Mouse (Mus musculus) heart, embryonic 10.5 days (tissue): ENCODE data around the gene Rxfp4. TPM values are rescaled to one million over a fixed set of nuclear protein-coding genes. Genes with fewer than 3 reads are reported as not detected.

Experiments used
- DNase-seq: peaks from one replicate; pipeline ENCODE4 v3.0.0-alpha.2; 2017; ENCODE audit warnings: low spot score
- H3K27ac ChIP-seq: fragments of 300-500 bp; sonication (generic); 2 replicates; pipeline ENCODE4 v1.5.1; 2016; ENCODE audit warnings: mild to moderate bottlenecking
- H3K27me3 ChIP-seq: fragments of 300-500 bp; sonication (generic); 2 replicates; pipeline ENCODE4 v1.6.1; 2016; ENCODE audit warnings: mild to moderate bottlenecking; ENCODE audit not compliant: poor library complexity, insufficient read depth, severe bottlenecking
- H3K36me3 ChIP-seq: fragments of 300-500 bp; sonication (generic); 2 replicates; pipeline ENCODE4 v1.6.1; 2016; ENCODE audit warnings: mild to moderate bottlenecking, moderate library complexity
- H3K4me1 ChIP-seq: fragments of 300-500 bp; sonication (generic); 2 replicates; pipeline ENCODE4 v1.6.1; 2016; ENCODE audit warnings: mild to moderate bottlenecking
- H3K4me3 ChIP-seq: fragments of 300-500 bp; sonication (generic); 2 replicates; pipeline ENCODE4 v1.5.1; 2016; ENCODE audit warnings: mild to moderate bottlenecking, moderate library complexity
- H3K9me3 ChIP-seq: fragments of 300-500 bp; sonication (generic); 2 replicates; pipeline ENCODE4 v1.6.1; 2016; ENCODE audit warnings: mild to moderate bottlenecking, moderate library complexity
- WGBS: fragments of 180-500 bp; shearing (Covaris S2); methylation state at CpG from one replicate; pipeline ENCODE4 v1.1.7; 2016; 5-methylcytosine and 5-hydroxymethylcytosine counted together
- polyA plus RNA-seq: library from polyadenylated mRNA; unstranded; fragments of >200 nt; fragmentation: Nextera tagmentation; extraction: Ambion mirVana; gene quantifications from 2 replicates; pipeline ENCODE4 v1.2.1, GENCODE M21; 2016

Gene Rxfp4
- polyA plus RNA-seq, 1 experiment from 2014 or later: not detected

DNA sequence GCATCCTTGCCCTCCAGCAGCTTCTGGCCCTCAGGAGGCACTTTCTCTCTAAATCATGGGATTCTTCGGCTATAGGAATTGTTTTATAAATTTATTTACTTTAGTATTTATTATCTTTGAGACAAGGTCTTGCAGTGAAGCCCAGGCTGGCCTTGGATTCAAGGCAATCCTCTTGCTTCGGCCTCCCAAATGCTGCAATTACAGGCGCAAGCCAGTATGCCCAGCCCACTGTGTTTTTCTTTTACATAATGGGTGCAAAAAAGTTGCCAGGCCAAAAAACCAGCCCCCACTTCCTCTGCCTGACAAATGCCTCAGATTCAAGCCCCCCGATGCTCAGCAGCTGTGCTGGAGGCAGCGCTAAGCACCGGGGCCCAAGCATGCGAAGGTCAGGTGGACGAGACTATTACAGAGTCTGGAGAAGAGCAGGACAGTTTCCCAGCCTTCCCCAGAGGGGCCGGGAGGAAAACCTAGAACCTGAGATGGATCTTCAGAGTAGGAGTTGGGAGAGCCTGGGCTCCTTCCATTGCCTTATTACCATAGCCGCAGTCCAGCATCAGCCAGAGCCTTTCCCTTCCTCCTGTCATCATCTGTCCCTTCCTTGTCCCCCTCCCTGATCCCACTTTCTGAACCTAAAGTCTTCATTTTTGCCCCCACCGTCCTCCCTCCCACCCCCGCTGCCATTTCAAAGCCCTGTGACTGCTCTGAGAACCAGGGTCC, 4.3 kb downstream of the Rxfp4 start:
- Histone ChIP-seq H3K4me1 (peaks cover 10% of the 10 kb centered on the region; the same call in 1 of the 2 replicates), H3K4me3 (no peak overlapping the region), H3K27me3 (no peaks in the 10 kb centered on the region), H3K9me3 (no peaks in the 10 kb centered on the region), H3K27ac (no peak overlapping the region), H3K36me3 (peaks cover 58% of the 10 kb centered on the region)
- DNase-seq: peak; percentile 73
- 81% methylated on average over 12 of the region's 12 CpGs for WGBS

DNA sequence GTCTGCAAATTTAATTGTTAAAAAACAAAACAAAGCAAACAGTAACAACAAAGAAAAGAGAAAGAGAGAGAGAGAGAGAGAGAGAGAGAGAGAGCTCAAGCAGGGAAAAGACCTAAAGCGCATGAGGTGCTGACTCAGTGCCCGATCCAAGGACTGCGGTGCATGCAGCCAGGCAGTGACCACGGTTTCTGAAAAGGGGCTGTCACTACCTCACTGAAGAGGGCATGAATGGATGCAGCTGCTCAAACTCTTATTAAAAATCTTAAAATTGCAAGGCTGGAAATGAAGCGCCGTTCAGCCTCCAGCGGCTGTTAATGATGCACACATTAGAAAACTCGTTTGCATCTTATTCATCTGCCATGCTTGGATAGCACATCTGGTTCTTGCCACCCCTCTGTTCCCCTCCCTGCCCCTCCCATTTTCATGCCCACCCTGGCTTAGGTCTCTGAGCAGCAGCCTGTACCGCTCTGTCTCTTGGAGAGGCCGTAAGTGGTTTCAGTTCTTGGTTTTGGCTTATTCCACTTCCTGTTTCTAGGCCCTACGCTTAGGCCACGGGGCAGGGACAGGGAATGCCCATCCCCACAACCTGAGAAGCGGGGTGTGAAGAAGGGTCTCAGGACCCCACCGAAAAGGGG, 5.0 kb downstream of the Rxfp4 start:
- 93% methylated on average over 14 of the region's 14 CpGs for WGBS
- Histone ChIP-seq H3K9me3 (no peaks in the 10 kb centered on the region), H3K36me3 (peaks cover 65% of the 10 kb centered on the region), H3K27ac (no peak overlapping the region), H3K4me3 (no peak overlapping the region), H3K27me3 (no peaks in the 10 kb centered on the region), H3K4me1 (peaks cover 6% of the 10 kb centered on the region; the same call in 1 of the 2 replicates)
- no peak for DNase-seq

DNA sequence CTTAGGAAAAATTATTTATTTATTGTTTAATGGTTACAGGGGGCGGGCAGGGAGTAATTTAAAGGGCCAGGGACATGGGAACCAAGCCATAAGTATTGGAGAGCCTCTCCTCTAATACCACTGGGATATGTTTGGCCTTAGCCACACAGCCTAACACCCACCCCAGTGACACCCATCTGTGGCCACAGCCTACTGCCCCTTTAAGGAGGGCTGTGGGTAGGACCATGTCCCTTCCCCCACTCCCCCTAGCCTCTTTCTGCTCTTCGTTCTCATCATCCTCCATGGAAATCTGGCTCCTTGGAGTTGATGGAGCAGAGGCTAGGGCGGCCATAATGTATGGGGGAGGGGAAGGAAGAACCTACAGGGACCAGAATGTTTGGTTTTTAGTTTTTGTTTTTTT, 5.9 kb downstream of the Rxfp4 start:
- DNase-seq: no peak
- Histone ChIP-seq H3K27ac (no peak overlapping the region), H3K36me3 (peaks cover 74% of the 10 kb centered on the region), H3K9me3 (no peaks in the 10 kb centered on the region), H3K4me1 (peaks cover 2% of the 10 kb centered on the region; the same call in 1 of the 2 replicates), H3K27me3 (no peaks in the 10 kb centered on the region), H3K4me3 (no peak overlapping the region)
- 75% methylated on average over 3 of the region's 3 CpGs for WGBS

DNA sequence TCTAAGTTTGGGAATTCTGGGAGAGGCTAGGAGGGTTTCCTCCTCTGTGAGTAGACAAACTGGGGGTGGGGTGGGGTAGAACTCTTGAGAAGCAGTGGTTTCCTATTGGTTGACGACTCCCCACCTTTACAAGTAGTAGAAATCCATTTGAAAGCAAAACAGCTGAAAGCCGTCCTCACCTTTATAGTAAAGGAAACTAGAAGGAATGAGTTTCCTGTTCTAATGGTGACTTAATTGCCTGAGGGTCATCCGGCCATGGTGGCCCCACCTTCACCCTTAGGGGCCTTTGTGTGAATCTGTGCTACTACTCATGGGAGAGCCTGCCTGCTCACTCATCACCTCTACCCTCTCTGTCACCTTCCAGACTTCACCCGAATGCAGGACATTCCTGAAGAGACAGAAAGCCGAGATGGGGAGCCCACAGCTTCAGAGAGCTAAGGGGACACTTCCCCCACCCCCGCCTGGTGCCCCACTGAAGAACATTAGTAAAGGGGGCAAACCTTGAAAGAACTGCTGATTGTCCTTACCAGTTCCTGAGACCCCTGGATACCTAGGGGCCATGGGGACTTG, 6.4 kb downstream of the Rxfp4 start:
- no peak overlapping the region for H3K4me3 ChIP-seq
- H3K4me1 ChIP-seq: no peaks in the 10 kb centered on the region
- no peaks in the 10 kb centered on the region for H3K27me3 ChIP-seq
- H3K27ac ChIP-seq: no peak overlapping the region
- no peaks in the 10 kb centered on the region for H3K9me3 ChIP-seq
- H3K36me3 ChIP-seq: peaks cover 79% of the 10 kb centered on the region
- DNase-seq: no peak
- 71% methylated on average over 6 of the region's 6 CpGs for WGBS

DNA sequence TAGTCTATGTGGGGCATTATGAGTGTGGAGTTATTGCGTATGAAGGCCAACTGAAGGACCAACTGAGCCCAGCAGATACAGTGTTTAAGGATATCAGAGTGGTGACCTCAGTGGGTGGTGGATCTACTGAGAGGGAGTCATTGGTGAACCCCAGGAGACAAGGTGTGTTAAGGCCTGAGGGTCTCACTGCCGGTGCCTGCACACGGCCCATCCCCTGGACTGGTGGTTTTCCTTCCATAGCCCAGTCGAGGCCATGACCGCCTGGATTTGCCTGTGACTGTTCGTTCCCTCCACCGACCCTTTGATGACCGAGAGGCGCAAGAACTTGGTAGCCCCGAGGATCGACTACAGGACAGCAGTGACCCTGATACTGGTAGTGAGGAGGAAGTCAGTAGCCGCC, 7.0 kb downstream of the Rxfp4 start:
- Histone ChIP-seq H3K27me3 (no peaks in the 10 kb centered on the region), H3K9me3 (no peaks in the 10 kb centered on the region), H3K36me3 (peaks cover 83% of the 10 kb centered on the region), H3K27ac (no peak overlapping the region), H3K4me3 (no peak overlapping the region), H3K4me1 (no peaks in the 10 kb centered on the region)
- DNase-seq: peak; percentile 72
- WGBS: 90% methylated on average over 12 of the region's 12 CpGs

DNA sequence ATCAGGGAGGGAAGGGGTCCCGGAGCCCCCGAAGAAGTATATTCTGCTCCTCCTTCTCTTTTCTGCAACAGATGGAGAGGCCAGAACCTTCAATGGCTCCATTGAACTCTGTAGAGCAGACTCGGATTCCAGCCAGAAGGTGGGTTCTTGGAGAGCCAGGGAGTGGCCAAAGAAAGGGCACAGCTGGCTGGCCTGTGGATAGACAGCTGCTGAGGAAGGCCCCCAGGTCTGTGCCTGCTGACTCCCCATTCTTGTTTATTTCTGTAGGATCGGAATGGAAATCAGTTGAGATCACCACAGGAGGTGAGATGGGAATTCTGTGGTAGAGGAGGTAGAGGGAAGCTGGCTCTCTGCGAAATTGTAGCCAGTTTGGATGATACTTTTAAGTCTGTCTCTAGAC, 9.9 kb downstream of the Rxfp4 start:
- H3K36me3 ChIP-seq: peaks cover 95% of the 10 kb centered on the region
- H3K27ac ChIP-seq: no peak overlapping the region
- 80% methylated on average over 5 of the region's 5 CpGs for WGBS

DNA sequence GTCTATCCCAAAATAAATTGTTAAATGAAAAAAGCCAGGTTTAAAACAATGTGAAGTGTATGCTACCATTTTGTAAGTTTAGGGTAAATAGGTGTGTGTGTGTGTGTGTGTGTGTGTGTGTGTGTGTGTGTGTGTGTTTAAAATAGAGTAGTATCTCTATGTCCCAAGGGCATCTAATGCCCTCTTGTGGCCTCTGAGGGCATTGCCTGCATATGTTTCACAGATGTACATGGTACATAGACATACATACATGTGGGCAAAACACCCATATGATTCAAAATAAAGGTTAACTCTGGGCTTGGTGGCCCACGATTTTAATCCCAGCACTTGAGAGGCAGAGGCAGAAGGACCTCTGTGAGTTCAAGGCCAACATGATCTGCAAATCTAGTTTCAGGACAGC, 12.3 kb downstream of the Rxfp4 start:
- Histone ChIP-seq H3K27me3 (no peaks in the 10 kb centered on the region), H3K4me1 (peaks cover 11% of the 10 kb centered on the region; the same call in 1 of the 2 replicates), H3K4me3 (no peak overlapping the region), H3K36me3 (peaks cover 94% of the 10 kb centered on the region), H3K9me3 (no peaks in the 10 kb centered on the region), H3K27ac (no peak overlapping the region)
- WGBS: 69% methylated on average over 1 of the region's 1 CpGs
- no peak for DNase-seq

More for the DNA sequence above, 9.9 kb downstream of the Rxfp4 start:
- H3K4me1 ChIP-seq: no peaks in the 10 kb centered on the region
- no peak overlapping the region for H3K4me3 ChIP-seq
- H3K9me3 ChIP-seq: no peaks in the 10 kb centered on the region
- no peak for DNase-seq
- no peaks in the 10 kb centered on the region for H3K27me3 ChIP-seq

DNA sequence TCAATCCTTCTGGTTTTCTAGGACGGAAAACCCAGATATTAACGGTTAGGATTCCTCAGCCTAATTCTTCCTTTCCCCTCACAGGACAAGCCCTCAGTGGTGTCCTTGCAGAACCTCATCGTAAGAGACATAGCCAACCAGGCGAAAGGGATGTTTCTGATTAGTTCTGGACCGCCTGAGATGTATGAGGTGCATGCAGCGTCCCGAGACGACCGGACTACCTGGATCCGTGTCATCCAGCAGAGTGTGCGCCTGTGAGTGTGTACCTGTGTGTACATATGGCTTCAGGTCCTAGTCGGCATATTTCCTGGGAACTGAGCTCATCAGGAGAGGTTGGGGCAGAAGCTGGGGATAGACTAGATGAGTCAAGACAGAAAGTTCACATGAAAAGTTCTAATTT, 13.7 kb downstream of the Rxfp4 start:
- WGBS: 94% methylated on average over 12 of the region's 12 CpGs
- Histone ChIP-seq H3K36me3 (peaks cover 95% of the 10 kb centered on the region), H3K4me3 (no peak overlapping the region), H3K9me3 (no peaks in the 10 kb centered on the region), H3K27me3 (no peaks in the 10 kb centered on the region), H3K4me1 (peaks cover 16% of the 10 kb centered on the region; the same call in 1 of the 2 replicates), H3K27ac (no peak overlapping the region)
- DNase-seq: no peak

DNA sequence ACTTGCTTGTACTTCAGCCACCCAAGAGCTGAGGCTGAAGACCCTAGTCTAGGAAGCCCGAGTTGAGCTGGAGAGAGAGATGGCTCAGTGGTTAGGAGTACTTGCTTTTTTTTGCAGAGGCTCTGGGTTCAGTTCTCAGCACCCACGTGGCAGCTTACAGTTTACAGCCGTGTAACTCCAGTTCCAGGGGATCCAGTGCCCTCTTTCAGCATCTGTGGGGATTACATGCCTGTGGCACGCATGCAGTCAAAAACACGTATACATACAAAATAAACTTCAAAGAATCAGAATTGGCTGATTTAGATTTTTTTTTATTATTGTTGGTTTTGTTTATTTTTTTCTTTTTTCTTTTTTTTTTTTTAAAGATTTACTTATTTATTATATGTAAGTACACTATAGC, 15.8 kb downstream of the Rxfp4 start:
- H3K4me3 ChIP-seq: no peak overlapping the region
- H3K9me3 ChIP-seq: no peaks in the 10 kb centered on the region
- WGBS: 92% methylated on average over 5 of the region's 5 CpGs
- no peaks in the 10 kb centered on the region for H3K27me3 ChIP-seq
- H3K27ac ChIP-seq: peak overlapping the region; percentile 81
- H3K4me1 ChIP-seq: peaks cover 24% of the 10 kb centered on the region
- H3K36me3 ChIP-seq: peaks cover 95% of the 10 kb centered on the region
- no peak for DNase-seq

DNA sequence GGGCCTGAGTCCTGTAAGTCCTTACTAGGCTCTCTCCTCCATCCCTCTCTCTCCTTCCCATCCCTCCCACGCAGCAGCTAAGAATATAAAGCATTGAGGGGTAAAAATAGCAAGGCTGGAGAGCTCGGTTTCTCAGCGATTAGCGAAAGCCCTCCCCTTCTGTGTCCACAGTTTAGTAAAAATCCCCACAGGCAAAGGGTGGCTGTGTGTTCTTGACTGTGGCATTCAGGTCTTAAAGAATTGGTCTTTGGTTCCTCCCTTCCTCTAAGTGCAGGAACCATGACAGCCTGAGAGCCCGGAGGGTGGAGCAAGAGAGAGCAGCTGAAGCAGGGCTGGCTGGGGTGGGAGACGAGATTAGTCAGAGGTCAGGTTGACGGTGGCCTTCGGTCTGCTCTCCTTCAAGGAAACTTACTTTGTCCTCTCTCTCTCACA, 16.4 kb downstream of the Rxfp4 start:
- H3K4me3 ChIP-seq: no peak overlapping the region
- no peak for DNase-seq
- H3K9me3 ChIP-seq: no peaks in the 10 kb centered on the region
- WGBS: 65% methylated on average over 8 of the region's 8 CpGs
- peaks cover 30% of the 10 kb centered on the region for H3K4me1 ChIP-seq
- H3K27me3 ChIP-seq: no peaks in the 10 kb centered on the region
- peak overlapping the region; percentile 81 for H3K27ac ChIP-seq
- H3K36me3 ChIP-seq: peaks cover 95% of the 10 kb centered on the region

DNA sequence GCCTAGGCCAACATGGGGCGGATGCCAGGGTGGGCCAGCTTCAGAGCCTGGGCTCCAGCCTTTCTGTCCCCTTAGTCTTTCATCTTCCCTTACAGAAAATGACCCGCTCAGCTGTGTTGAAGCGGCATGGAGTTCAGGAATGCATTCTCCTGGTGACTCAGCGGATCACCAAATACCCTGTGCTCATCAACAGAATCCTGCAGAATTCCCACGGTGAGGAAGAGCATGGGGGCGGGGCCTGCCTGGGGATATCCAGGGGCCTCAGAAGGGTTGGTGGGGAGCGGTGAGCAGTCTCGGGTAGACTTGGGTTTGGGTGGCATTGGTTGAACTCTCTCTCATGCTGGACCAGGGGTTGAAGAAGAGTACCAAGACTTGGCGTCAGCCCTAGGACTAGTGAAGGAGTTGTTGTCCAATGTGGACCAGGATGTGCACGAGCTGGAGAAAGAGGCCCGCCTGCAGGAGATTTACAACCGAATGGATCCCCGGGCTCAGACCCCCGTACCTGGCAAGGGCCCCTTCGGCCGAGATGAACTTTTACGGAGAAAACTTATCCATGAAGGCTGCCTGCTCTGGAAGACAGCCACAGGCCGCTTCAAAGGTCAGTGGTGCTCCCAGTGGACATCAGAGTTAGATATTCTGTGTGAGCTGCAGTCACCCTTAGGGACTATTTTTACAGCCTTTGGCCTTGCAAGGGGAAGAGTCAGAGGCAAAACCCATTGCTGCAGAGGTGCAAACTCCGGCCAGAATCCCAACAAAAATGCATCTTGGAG, 17.3 kb downstream of the Rxfp4 start:
- H3K4me1 ChIP-seq: peaks cover 39% of the 10 kb centered on the region
- no peaks in the 10 kb centered on the region for H3K9me3 ChIP-seq
- no peak overlapping the region for H3K4me3 ChIP-seq
- peak overlapping the region; percentile 81; the same call in 1 of the 2 replicates for H3K27ac ChIP-seq
- H3K27me3 ChIP-seq: no peaks in the 10 kb centered on the region
- 91% methylated on average over 19 of the region's 19 CpGs for WGBS
- no peak for DNase-seq
- H3K36me3 ChIP-seq: peaks cover 97% of the 10 kb centered on the region

DNA sequence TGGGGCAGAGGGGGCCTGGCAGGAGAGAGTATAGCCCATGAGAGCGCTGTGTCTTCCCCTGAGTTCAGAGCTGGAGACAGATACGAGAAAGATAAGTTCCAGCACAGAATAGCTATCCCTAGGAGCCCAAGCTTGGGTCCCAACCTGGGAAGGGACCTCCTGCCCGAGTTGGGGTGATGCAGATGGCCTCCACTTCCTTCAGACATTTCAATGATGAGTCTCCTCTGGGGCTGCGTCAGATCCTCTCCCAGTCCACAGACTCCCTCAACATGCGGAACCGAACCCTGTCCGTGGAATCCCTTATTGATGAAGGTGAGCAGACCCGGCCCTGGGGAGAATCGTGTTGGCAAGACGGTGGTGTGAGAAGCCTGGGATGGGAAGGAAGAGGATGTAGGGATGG, 19.9 kb downstream of the Rxfp4 start:
- DNase-seq: no peak
- no peak overlapping the region for H3K4me3 ChIP-seq
- H3K27me3 ChIP-seq: no peaks in the 10 kb centered on the region
- 0 out of 2 replicates have a peak overlapping the region, but pooled peaks have one; percentile 19 for H3K27ac ChIP-seq
- peaks cover 65% of the 10 kb centered on the region for H3K4me1 ChIP-seq
- WGBS: 83% methylated on average over 10 of the region's 10 CpGs
- H3K9me3 ChIP-seq: no peaks in the 10 kb centered on the region
- H3K36me3 ChIP-seq: peaks cover 99% of the 10 kb centered on the region
